Mouse (Mus musculus) thymus, postnatal 36 days (tissue): Measurements from ENCODE around the gene Cyp2f2.

Source experiments
- DNase-seq, 2 experiments: peaks; one replicate each; pipeline ENCODE4 v3.0.0; 2022; ENCODE audit warnings: mixed read lengths in 2 of 2

Cyp2f2 gene

GRCm38 (mm10) chr7:27119676-27120075 lies at the start of gene Cyp2f2:
Gene Cyp2f2 (plus strand): TSS chr7:27119909.
- no peak for DNase-seq

GRCm38 (mm10) chr7:27078641-27079040 lies 41.1 kb upstream of the Cyp2f2 start:
- no peak for DNase-seq

GRCm38 (mm10) chr7:27081625-27082024 lies 38.1 kb upstream of the Cyp2f2 start:
- no peak for DNase-seq

- no peak for DNase-seq
Measured at GRCm38 (mm10) chr7:27091039-27091438, 28.7 kb upstream of the Cyp2f2 start.

- no peak for DNase-seq
Measured at GRCm38 (mm10) chr7:27092038-27092703, 27.5 kb upstream of the Cyp2f2 start.

GRCm38 (mm10) chr7:27092882-27093281 lies 26.8 kb upstream of the Cyp2f2 start:
- no peak for DNase-seq

GRCm38 (mm10) chr7:27104882-27105281 lies 14.8 kb upstream of the Cyp2f2 start:
- DNase-seq, result no peak

- DNase-seq, result no peak
Measured at GRCm38 (mm10) chr7:27110327-27110726, 9.4 kb upstream of the Cyp2f2 start.

- DNase-seq, result no peak
Measured at GRCm38 (mm10) chr7:27111038-27111437, 8.7 kb upstream of the Cyp2f2 start.

- DNase-seq, result no peak
Measured at GRCm38 (mm10) chr7:27111987-27112386, 7.7 kb upstream of the Cyp2f2 start.

- DNase-seq, result no peak
Measured at GRCm38 (mm10) chr7:27118033-27118511, 1.6 kb upstream of the Cyp2f2 start.

- DNase-seq, result no peak
Measured at GRCm38 (mm10) chr7:27124305-27124832, 4.7 kb downstream of the Cyp2f2 start.

GRCm38 (mm10) chr7:27124969-27125368 lies 5.3 kb downstream of the Cyp2f2 start:
- no peak for DNase-seq

GRCm38 (mm10) chr7:27128162-27128561 lies 8.5 kb downstream of the Cyp2f2 start:
- DNase-seq, result peak; percentile 13

- no peak for DNase-seq
Measured at GRCm38 (mm10) chr7:27128946-27129345, 9.2 kb downstream of the Cyp2f2 start.

GRCm38 (mm10) chr7:27129811-27130210 lies 10.1 kb downstream of the Cyp2f2 start:
- DNase-seq, result no peak

GRCm38 (mm10) chr7:27130521-27131370 lies 11.0 kb downstream of the Cyp2f2 start:
- DNase-seq, result no peak

GRCm38 (mm10) chr7:27131387-27131786 lies 11.7 kb downstream of the Cyp2f2 start:
- no peak for DNase-seq

GRCm38 (mm10) chr7:27132588-27132987 lies 12.9 kb downstream of the Cyp2f2 start:
- peak in 1 of 2 experiments; percentile 26 for DNase-seq

- no peak for DNase-seq
Measured at GRCm38 (mm10) chr7:27133156-27133555, 13.4 kb downstream of the Cyp2f2 start.

GRCm38 (mm10) chr7:27133757-27134156 lies 14.0 kb downstream of the Cyp2f2 start:
- DNase-seq, result no peak

- no peak for DNase-seq
Measured at GRCm38 (mm10) chr7:27136410-27136996, 16.8 kb downstream of the Cyp2f2 start.

GRCm38 (mm10) chr7:27153205-27153764 lies 33.6 kb downstream of the Cyp2f2 start, which contains the start of gene Cyp2t4:
Gene Cyp2t4 (plus strand): TSS chr7:27153714.
- no peak for DNase-seq
